Mouse (Mus musculus) granulocyte monocyte progenitor cell, adult 5-6 weeks (primary cell): ENCODE data around the gene Tenm2. TPM values are rescaled to one million over a fixed set of nuclear protein-coding genes. Genes with fewer than 3 reads are reported as not detected.

Experiments
- ATAC-seq: replicated peaks from 2 replicates; pipeline ENCODE4 v1.8.0; 2016; ENCODE audit warnings: mild to moderate bottlenecking, moderate TSS enrichment, inconsistent platforms; ENCODE audit not compliant: poor library complexity, severe bottlenecking
- total RNA-seq, 2 experiments: library from RNA; stranded (forward) in 1 of 2; stranded (reverse) in 1 of 2; fragments of 200-712, 200-1000 nt in 1 of 2; fragments of >200 nt in 1 of 2; fragmentation: Nextera tagmentation in 1 of 2; gene quantifications; 2 replicates each; pipeline ENCODE4 v1.2.3; 2014 to 2017

Tenm2 gene
- total RNA-seq, 2 experiments from 2014 or later: not detected

- ATAC-seq: no peak
Observed at GRCm38 (mm10) chr11:36508312-36508711, 727.5 kb downstream of the Tenm2 start.

DNA sequence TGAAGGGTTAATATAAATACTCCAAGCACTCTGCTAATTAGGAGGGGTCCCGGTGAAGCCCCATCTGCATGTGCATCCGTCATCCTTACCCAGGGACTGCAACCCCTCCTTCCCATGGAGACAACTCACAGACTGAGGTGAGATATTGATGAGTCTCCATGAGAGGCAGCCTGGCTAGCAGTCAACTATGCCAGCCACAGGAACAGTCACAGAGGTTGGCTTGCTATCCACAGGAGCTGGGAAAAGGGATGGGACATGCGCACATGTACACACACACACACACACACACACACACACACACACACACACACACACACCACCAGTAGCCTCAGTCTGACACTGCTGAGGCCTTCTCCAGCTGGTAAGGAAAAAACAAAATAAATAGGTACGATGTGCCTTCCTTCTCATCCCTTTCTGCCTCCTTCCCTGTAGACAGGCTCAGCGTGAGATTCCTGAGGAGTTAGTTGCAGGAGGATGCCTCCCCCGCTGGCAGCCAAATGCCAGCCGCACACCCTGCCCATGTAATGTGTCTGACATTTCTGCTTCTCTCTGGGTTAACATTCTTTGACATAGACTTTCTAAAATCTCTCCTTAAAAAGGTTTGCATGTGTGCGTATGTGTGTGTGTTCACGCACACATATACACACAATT, 740.7 kb downstream of the Tenm2 start:
- no peak for ATAC-seq

GRCm38 (mm10) chr11:36492274-36492673, 743.5 kb downstream of the Tenm2 start:
- ATAC-seq: no peak

DNA sequence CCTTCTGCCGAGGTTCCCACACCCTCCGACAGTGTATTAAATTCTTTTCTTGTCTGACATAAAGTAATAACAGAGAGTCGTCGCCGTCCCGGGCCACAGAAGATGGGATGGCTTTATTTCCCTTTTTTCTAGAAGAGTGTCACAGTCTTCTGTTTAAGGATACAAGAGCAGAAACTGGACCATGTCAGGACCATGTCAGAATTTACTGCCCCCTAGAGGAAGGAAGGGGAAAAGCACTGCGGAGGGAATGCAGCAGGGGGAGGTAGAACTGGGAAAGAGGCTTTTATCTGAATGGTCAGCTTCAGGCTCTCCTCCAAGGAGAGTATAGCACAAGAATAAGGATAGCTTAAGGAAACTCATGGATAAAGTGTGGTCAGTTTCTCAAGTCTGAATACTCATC, 745.7 kb downstream of the Tenm2 start:
- ATAC-seq: no peak

DNA sequence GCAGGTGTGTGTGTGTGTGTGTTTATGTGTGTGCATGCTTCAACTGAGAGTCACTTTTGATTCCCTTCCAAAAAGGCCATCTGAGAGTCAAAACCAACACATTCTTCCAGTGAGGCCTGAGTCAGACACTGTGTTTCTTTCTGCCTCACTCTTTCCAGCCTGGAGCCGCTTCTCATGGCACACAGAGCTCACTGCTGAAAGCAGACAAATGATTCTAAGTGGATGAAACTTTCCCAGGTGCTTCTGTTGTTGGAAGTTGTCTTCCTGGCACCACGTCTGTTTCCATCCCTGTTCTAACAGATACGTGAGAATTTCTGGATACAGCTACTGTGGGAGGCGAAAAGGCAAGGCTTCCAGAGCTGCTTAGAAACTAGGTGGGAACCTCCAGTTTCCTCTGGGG, 747.1 kb downstream of the Tenm2 start:
- no peak for ATAC-seq

DNA sequence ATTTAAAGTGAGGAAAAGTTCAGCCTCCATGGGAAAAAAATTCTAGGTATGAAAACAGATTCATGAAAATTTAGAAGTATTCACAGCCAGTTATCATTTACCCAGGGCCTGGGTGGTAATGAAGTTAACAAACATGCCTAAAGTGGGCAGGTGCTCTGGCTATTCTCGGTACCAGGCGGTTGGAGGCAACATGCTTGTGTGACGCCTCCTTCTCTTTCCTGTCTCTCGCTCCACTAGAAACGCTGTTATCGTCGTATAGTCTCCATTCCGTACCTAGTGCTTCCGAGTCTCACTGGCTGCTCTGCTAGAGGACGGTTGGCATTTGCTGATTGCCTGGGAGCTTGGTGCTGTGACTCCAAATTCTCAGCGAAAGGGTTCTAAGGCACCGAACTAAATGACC, 749.7 kb downstream of the Tenm2 start:
- ATAC-seq: no peak

DNA sequence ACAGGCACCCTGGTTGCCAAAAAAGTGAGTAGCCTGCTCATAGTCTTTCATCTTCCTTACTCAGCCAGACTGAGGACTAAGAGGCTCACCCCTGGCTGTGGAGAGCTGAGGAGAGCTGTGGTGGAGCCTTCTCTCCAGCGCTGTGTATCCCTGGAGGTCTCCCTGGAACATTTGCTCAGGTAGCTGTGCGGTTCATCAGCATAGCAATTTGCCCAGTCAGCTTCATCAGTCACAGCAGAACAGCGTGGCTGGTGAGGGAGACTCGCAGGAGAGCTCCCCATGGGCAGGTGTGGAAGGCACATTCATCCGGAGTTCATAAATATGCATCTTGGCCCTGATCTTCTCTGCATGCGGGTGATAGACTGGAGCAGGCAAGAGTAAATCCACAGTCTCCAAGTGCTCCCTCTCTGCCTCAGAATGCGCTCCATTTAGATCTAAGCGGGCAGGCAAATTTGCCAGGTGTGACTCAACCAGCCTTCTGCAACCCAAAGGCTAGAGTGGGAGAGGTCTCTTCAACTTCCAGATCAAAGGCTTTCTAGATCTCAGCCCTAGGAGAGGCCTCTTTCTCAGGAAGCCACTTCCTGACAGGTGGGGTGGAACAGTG, 751.2 kb downstream of the Tenm2 start:
- no peak for ATAC-seq

DNA sequence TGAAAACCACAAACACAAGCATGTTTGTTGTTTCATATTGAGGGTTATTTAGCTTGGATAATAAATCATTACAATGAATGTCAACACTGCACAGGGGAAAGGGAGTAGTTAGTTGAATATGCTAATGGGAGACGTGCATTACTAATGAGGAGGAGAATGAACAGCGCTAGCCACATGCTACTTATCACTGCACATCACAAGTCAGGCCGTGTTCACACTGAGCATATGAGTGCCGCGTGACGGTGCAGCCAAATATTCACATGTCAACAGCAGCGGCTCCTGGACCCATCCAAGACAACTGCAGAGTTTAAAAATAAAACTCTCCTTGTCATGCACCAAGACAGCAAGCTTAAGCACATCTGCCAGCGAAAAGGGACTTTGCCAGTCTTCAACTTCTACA, 753.6 kb downstream of the Tenm2 start:
- no peak for ATAC-seq

DNA sequence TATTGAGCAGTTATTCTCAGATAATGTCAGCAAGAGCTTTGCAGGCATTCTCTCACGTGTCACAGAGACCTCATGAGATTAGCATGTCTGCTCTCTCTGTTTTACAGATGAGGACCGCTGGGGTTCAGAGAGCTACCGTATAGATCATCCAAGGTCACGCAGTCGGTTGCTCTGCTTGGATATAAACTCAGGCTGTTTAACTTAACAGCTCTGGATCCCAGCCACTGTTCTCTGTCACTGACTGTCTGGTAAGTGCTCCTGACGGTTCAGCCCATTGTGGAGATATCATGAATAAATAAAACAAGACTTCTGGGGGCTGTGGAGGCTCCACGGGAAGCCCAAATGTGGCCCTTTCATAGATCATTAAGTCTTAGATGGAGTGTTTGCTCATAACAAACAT, 754.2 kb downstream of the Tenm2 start:
- ATAC-seq: no peak

DNA sequence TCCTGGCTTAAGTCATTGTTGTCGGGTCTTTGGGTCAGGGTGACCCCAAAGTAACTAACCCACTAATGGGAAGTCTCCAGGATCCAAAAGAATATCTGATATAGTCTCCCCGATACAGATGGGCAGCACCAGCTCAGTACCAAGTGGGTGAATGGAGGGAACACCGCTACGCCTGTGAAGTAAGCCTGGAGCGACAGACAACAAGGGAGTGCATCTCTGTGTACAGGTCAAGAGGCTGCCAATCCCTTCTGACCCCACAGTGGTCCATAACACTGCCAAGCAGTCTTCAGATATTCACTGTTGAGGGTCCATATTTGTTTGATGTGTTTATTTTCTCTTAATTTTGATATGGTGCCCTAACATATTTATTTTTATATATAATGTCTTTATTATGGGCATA, 754.7 kb downstream of the Tenm2 start:
- ATAC-seq: no peak

DNA sequence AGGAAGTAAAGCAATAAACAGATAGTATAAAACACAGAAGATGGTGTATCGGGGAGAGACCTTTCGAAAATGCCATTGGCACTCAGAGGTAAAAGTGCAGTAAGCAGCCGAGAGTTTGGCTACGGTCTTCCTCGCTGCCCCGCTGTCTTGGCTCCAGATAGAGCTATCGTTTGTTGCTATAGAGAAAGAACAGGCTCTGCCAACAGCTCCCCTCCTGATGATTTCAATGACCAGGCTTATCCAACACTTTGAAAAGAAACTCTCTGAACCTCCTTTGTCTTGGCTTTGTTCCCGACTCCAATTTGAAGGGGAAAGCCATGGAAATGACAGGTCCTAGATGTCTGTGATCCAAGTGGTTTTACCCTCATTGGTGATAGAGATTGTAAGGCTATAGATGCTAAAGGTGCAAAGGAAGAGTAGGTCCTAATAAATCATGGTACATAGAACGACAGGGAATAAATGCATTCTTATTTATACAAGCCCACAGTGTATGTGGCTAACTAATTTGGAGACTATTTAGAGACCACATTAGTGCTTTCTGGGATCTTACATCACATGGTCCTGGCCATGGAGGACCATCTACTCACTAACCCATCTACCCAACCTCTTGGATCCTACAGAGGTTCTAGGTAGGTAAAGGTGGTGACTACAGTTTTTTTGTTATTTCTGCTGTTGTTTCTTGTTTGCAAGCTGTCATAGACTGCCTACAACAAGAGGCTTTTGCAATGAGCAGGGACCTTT, 765.8 kb downstream of the Tenm2 start:
- ATAC-seq: no peak

- no peak for ATAC-seq
Observed at GRCm38 (mm10) chr11:36458451-36458850, 777.3 kb downstream of the Tenm2 start.

GRCm38 (mm10) chr11:36454076-36454475, 781.7 kb downstream of the Tenm2 start:
- ATAC-seq: no peak

DNA sequence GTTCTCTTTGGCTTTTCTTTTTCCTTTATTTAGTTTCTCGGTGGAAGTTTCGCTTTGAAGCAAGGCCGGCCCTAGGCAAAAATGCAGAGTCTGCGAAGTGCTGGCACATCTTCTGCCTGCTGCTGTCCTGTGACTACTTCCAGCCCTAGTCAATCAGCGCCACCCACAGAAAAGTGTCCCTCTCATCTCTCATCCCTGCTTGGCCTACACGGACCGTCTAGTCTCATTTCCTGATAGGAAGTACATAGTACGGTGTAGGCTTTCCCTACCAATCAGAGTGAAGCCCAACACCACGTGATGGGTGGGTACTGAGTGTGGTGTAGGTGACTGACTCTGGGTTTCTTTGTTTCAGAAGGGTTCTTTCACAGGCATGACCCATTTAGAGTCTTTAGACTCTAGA, 783.3 kb downstream of the Tenm2 start:
- no peak for ATAC-seq

GRCm38 (mm10) chr11:36446351-36446750, 789.4 kb downstream of the Tenm2 start:
- no peak for ATAC-seq

- ATAC-seq: no peak
Observed at GRCm38 (mm10) chr11:36443821-36444220, 791.9 kb downstream of the Tenm2 start.

- no peak for ATAC-seq
Observed at GRCm38 (mm10) chr11:36441801-36442200, 794.0 kb downstream of the Tenm2 start.

GRCm38 (mm10) chr11:36436251-36436650, 799.5 kb downstream of the Tenm2 start:
- ATAC-seq: no peak

DNA sequence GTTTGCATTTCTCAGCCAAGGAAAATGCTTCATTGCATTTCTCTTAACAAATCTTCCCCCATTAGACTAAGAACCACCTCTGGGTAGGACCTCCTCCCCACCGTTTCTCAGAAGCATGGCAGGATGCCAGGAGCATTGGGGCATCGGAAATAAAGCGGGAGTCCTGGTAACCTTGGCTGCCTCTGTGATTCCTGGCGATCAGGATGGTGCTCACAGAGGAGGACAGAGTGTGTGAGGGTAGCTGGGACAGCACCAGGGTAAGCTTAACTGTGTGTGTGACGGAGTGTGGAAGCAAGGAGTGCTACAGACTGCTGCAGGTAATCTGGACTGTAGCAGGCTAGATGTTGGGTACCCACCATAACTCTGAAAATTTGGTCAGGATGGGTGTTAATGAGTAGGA, 806.8 kb downstream of the Tenm2 start:
- ATAC-seq: no peak

GRCm38 (mm10) chr11:36424959-36425358, 810.8 kb downstream of the Tenm2 start:
- no peak for ATAC-seq

- ATAC-seq: no peak
Observed at GRCm38 (mm10) chr11:36420047-36420446, 815.7 kb downstream of the Tenm2 start.

DNA sequence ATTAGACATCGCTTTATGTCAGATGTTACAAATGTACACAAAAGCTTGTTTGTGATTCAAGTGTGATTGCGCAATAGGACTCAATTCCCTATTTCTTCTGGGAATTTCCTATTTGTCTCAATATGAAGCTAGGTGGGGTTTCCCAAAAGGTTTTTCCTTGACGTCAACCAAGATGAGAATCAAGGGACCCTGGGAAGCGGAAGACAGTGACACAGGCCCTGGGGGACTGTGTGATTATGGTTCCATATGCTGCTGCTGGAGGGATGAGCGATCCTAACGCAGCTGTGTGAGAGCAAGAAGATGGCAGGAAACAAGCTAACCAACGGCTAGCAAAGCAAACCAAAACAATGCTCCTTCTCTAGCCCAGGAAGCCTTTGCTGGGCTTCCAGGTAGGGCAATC, 820.5 kb downstream of the Tenm2 start:
- no peak for ATAC-seq
